Mouse (Mus musculus): ENCODE data around the gene Rgs6.

Gene Rgs6

DNA sequence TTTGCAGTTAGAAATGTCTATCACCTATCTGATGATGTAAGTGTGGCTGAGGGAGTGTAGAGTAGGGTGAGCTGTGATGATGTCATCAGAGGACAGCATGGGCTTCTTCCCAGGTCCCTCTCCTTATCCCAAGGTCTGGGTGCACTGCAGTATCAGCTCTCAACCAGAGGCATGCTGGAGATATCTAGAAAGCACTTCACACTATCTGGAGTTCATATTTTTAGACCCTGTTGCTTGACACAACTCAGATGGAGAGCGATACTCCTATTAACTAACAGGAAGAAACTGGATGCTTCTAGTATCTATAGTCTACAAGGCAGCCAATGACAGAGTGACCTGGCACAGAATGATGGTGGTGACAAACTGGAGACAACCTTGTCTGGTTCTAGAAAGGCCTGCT is 250.5 kb downstream of the Rgs6 start:
- in situ Hi-C loops (cut with MboI; ENCODE audit: unreplicated experiment in 2 of 2): no loop called here

DNA sequence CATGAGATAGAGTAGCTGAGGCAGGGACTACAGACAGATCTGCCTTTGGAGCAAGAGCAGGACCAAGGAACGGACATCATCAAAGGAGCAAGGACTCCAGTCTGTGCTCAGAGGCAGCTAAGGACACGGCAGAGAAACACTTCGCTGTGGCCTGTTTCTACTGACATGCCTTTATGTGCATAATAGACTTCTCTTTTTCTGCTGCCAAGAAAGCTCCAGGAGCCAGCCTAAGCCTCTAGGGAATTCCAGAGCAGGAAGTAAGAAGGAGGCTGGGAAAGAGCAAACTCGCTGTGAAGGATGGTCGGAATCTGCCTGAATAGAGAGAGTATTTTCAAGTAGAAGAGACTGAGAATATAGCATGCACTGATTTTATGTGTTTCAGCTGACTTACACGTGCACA is 253.5 kb downstream of the Rgs6 start:
- in situ Hi-C loops (cut with MboI; ENCODE audit: unreplicated experiment in 2 of 2): no loop called here

DNA sequence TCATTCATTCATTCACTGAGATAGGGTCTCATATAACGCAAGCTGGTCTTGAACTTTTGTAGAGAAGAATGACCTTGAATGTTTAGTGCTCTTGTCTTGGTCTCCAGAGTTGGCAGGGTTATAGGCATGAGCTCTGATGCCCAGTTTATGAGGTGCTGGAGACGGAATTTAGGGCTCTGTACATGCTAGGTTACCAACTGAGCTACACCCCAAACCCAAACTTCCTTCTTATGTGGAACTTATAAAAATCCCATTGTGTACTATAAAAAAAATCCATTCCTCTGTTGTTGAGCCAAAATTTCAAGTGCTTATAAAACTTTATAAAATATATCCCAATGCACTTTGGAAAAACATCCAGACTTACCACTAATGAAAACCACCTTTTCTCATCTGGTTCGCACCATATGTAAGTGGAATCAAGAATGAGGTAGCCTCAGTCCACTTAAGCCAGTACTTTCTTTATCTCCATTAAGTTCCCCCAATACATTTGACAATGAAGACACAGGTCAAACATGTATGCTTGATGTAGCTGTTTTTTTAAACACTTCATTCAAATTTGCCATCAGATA is 260.3 kb downstream of the Rgs6 start:
- in situ Hi-C loops (cut with MboI; ENCODE audit: unreplicated experiment in 2 of 2): no loop called here

DNA sequence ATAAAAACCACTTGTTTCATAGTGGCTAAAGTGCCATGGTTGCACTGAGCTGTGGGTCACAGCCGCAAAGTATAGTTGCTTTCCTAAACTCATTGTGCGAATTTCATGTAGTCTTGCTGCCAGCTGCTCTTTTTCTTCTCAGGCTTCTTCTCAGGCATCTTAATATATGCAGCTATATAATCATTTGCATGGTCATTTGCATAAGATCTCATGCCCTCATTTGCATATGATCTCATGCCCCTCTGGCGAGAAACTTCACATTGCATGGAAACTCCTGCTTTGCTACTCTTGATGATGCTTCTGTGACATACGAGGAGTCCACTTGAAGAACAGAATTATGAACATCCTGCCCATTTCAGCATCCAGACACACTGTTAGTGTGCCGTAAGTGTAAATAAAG is 266.8 kb downstream of the Rgs6 start:
- in situ Hi-C loops (cut with MboI; ENCODE audit: unreplicated experiment in 2 of 2): no loop called here

DNA sequence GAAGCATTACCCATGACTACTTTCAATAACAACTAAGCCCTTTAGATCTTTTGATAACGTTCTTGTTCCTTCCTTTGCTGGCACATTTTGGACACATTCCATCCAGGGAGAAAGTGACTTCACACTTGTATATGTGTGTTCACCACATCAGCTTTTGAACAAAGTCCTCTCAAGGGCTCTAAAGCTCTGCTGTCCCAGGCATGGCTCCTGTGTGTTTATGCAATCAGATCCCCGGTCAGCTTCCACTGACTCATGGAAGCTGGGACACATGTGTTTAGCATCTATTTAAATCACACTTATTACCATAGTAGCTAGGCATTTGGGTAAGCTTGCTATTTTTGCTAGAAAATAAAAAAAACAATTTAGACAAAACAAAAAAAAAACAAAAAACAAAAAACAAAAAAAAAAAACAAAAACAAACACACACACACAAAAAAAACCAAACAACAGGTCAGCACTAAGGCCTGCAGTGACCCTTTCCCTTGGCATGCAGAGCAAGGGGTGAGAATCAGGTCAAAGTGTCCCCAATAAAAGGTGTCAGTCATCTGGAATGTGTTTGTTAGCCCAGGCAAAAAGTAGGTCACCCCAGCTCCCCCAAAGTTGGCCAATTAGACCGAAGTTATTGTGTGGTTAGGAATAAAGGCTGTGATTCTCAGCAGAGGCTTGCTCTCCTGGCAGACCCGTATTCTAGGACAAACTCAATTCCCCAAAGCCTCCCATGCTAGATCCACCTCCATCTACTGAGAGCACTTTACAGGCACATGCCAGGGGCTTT is 267.4 kb downstream of the Rgs6 start:
- in situ Hi-C loops (cut with MboI; ENCODE audit: unreplicated experiment in 2 of 2): no loop called here

DNA sequence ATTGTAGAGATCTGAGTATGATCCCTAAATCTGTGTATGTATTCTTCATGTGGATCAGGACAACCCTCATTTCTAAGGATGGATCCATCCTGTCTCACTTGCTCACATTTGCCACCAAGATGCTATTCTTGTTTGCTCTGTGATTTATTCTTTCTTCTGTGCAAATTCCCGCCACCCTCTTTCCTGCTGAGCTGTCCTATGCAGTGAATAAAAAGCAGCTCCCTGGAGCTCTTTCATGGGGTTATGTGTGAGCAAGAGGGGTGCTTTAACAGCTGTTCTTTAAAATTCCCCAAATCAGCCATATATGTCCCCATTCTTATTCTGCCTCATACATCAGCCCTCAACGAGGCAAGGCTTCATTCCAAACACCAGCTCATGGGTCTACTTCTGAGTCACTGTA is 277.6 kb downstream of the Rgs6 start:
- in situ Hi-C loops (cut with MboI; ENCODE audit: unreplicated experiment in 2 of 2): no loop called here

DNA sequence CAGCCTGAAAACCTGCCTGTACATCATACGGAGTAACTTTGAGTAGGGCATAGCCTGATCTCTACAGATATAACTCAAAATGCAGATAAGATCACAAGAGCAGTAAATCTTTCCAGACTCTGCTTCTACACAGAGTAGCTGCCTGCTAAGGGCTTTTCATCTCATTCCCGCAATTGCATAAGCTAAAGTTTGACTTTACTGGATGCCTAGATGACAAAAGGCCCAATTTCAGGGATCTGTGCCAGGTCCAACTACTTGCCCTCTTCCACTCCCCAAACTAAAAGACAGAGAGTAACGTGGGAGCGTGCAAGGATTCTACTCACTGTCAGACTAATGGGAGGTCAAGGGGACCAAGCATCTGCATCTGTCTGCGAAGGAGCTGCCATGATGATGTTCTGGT is 292.6 kb downstream of the Rgs6 start:
- in situ Hi-C loops (cut with MboI; ENCODE audit: unreplicated experiment in 2 of 2): no loop called here

DNA sequence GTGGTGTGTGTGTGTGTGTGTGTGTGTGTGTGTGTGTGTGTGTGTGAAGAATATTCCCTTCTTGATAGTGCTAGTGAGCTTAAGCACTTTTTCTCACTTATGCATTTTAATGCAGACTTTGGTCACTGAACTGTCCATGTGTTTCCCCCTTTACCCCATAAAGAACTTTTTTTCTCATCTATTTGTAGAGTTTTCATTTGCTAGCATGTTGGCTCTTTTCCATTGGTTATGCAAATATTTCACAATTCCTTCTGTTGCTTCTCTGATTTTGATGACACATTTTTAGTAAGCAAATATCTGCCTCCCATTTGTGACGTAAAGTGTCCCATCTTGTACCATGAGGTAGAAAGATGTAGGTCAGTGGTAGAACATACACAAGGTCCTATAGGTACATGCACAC is 295.0 kb downstream of the Rgs6 start:
- in situ Hi-C loops (cut with MboI; ENCODE audit: unreplicated experiment in 2 of 2): no loop called here

DNA sequence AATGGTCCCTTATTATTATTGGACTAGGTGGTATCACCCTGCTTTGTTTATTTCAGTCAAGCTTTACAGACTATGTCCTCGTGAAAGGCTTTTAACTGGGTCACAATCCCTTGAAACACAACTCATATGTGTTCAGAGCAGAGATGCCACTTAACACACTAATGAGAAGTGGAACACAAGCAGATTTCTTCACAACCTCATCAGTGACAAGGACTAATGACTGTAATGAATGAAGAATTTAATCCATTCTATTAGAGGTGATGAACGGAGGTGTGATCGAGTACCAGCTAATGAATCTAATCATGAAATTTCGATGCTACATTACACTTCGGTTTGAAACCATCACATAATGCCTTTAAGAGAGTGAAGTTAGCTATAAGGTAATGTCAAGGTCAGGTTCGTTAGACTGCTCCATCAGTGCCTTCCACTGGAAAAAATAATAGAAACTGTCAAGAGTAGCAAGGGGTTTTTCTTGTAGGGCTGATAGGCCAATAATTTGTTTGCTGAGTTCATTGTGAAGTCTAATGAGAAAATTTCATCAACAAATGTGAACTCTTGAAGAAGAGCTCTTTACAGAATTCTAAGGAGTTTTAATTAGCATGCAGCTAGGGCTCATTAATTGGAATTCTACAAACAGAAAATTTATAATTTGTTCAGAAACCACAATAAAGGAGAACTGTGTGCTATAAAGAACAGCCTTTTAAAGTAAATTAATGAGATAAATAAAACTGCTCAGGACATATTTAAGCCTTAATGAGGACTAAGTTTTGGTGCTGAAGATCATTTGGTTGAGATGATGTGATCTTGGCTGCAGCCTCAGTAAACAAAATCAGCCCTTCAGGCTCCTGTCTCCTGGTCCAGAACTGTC is 307.1 kb downstream of the Rgs6 start:
- in situ Hi-C loops (cut with MboI; ENCODE audit: unreplicated experiment in 2 of 2): no loop called here

DNA sequence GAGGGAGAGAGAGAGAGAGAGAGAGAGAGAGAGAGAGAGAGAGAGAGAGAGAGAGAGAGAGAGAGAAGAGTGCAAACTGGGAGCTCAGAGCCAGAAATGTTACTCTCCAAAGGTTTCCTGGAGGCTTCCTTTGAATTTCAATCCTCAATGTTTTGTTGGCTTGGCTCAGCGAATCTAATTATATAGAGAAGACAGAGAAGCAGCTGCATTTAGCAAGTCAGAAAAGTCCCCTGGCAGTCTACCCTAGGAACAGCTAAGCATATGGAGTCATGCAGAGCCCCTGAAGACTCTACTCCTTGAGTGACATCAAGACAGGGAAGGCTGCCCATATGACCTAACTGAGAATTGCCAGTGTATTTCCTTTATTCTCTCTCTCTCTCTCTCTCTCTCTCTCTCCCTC is 317.7 kb downstream of the Rgs6 start:
- in situ Hi-C loops (cut with MboI; ENCODE audit: unreplicated experiment in 2 of 2): no loop called here

DNA sequence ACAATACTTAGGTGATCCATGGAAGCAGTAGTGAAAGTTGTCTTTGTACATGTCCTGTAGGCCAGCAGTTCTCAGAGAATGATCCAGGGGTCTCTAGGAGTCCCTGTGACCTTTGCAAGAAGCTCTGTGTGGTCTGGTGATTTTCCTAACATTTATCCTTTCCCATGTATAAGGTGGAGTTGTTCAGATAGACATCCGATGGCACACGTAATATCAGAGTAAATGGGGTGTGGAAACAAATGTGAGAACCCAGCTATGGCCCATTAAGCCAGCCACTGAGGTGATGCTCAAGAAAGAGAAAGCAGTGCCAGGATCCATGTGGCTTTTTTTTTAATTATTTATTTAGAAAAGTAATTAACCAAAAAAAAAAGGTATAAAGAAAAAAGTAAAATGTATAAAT is 322.8 kb downstream of the Rgs6 start:
- in situ Hi-C loops (cut with MboI; ENCODE audit: unreplicated experiment in 2 of 2): no loop called here

DNA sequence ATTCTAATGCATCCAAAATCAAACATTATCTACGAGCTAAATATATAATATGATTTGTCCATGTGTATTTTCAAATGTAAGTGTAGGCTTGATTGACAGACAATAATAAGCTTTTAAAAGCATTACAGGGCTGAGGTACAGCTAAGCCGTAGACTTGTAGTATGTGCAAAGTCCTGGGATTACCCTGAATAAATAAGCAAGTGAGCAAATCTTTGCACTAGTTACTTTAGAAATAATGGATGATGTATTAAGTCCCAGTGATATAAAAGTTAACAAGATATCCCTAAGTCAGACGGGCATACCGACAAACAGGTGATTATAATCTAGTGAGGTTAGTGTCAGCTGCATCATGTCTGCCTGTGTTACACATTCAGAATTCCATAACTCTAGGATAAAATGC is 326.0 kb downstream of the Rgs6 start:
- in situ Hi-C loops (cut with MboI; ENCODE audit: unreplicated experiment in 2 of 2): no loop called here

DNA sequence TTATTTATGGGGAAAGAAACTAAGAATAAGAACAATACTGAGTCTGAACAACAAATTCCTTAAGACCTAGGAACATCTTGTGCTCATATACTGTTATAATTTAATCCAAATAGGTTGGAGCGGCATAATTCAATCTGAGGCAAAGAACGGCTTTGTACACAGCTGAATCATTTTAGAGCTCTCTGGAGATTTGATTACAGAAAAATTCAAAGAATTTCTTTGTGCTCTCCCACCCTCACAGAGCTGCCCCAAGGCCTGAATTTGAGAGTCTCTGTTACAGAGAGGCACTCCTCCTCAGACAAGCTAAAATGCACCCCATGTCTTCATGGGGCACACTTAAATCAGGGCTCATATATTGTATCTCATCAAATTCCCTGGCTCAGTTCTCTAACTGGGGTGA is 332.1 kb downstream of the Rgs6 start:
- in situ Hi-C loops (cut with MboI; ENCODE audit: unreplicated experiment in 2 of 2): no loop called here

DNA sequence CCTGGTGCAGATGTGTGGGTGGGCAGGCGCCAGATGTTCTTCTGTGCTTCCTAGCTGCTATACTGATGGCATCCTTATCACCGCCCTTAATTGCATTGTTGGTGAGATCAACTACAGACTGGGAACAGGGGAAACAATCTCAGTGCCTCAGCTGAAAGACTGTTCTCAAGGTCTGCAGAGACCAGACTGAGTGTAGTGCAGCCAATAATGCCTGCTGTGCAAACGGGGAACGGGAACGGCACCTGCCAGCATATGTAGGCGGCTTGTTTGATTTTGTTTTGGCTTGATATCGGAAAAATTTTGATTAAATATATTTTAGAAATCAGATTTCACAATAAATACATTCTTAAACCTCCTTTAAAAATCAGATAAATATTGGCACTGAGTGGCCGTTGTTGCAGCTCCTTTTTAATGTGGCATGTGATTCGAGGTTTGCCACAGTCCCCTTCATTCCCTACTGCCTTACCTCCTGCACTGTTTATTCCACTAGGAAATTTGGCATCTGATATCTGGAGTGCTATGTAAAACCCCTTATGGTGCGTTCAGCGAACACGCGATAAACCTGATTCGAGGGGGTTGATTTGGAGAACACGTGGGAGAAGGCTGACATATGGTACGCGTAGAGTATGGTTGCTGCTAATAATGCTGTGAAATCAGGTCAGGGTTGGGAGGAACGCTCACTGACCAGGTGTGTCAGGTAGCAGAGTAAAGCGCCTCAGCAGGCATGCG is 333.4 kb downstream of the Rgs6 start:
- in situ Hi-C loops (cut with MboI; ENCODE audit: unreplicated experiment in 2 of 2): no loop called here

DNA sequence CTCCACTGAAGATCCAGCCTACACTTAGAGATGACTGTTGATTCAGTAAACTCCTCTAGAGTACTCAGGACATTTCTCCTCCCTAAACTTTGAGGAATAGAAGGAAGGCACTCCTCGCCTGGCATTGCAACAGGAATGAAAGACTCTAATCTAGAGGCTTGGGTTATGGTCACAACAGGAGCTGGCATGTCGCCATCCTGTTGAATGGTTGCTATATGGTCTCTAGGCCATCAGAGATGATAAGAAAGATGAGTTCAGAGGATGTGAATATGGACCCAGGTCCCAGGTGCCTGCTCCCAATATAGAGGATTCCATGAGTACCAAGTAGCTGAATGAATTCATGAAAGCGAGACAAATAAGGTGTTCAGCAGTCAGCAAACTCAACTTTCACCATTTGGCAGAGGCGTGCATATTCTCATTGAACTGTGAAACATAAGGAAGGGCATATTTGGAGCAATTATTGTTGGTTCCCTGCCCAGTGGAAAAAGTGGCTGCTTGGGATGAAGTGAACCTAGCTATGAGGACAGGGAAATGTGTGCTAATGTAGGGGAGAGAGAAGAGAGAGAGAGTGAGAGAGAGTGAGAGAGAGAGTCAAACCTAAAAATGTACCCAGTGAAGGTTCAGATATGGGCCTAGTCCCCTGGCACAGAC is 334.9 kb downstream of the Rgs6 start:
- in situ Hi-C loops (cut with MboI; ENCODE audit: unreplicated experiment in 2 of 2): no loop called here

DNA sequence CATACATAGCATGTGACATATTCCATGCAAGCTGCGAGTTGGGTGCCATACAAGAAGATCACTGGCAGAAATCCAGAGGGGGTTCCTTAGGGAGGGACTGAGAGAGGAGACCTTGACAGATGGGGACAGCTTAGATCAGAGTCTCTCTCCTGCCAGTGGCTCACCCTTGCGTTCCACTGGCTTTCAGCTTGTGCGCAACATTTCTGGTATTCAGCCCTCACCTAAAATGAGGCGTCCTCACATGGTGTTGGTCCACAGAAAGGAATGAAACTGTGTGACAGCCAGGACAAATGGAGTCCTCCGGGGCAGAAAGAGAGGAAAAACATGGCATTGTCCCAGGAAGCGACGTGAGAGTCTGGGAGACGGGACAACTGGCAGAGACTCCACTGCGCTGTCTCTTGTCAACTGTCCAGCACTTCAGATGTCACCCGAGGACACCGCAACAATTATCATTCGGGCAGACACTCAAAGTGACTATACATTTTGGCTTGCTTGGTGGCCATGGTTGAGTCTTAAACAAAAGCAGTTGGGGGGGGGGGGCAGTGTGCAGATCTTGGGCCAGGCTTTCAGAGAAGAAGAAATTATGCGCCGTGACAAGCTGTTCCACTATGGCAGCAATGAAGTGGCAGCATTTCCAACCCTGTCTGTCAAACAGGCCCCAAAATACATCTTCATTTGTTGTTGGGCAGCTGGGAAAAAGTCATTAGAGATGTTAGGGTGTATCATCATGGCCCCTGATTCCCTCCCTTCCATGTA is 344.8 kb downstream of the Rgs6 start:
- in situ Hi-C loops (cut with MboI; ENCODE audit: unreplicated experiment in 2 of 2): no loop called here

DNA sequence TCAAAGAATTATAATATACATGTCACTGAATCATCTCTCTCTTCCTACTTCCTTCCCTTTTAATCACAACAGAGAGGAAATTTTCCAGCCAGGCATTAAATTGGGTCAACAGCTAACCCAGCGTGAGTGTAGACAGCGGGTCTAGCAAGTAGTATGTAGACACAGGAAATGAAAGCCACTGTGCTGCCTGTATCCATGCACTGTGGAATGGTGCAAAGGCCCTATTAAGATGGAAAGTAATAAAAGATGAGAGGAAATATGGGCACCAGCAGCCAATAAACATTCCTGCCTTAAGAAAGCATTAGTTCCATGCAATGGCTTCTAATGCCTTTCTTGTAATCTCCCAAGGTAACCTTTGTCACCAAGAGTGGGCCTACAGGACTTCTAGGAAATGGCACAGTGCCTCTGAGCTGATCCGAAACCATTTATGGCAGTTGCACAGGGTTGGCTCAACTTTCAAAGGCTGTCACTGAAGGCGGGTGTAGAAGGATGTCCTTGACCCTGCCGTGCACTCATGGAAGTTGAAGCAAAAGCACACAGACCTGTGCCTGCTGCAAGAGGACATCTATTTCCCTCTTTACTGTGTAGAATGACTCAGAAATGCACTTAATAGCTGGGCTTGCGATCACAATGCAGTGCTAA is 347.1 kb downstream of the Rgs6 start:
- in situ Hi-C loops (cut with MboI; ENCODE audit: unreplicated experiment in 2 of 2): no loop called here

DNA sequence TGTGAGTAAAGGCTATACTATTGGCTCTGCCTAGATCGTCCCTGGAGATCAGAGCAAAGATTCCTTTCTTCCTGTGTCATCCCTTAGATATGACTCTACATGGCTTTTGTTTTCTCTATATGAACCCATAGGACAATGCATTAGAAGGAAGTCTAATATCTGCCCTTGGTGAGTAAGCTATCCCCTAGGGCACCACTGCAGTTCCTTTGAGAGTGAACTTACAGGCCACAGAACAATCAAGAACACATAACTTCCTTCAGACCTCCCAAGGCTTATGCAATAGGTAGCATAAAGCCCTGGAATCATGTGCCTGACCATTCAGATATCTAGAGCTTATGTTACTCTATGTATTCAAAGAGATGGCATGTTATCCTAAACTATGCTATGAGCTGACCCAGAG is 347.7 kb downstream of the Rgs6 start:
- in situ Hi-C loops (cut with MboI; ENCODE audit: unreplicated experiment in 2 of 2): no loop called here

DNA sequence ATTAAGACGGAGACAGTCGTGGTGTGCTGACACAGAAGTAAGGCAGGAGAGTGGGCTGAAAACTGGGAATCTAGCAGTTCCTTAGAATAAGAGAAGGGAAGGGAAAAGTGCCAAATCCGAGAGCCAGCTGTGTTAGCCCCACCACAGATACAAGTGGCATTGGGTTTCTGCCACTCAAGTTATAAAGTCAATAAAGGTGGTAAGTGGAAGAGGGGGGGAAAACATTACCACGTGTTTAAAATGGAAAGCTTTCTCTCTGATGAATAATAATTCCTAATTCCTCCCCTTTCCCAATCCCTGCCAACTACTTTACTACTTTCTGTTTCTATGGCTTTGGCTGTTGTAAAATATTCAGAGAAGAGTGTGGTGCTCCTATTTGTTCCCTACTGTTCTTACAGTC is 352.4 kb downstream of the Rgs6 start:
- in situ Hi-C loops (cut with MboI; ENCODE audit: unreplicated experiment in 2 of 2): no loop called here

Data from v-Abl transformed pro-B cells (cell line).